Mouse (Mus musculus) right cerebral cortex, adult 18-20 months (tissue): Measurements from ENCODE around the gene Gm6169.
"Not testable (repeated sequence)": the region's sequence is repeated elsewhere in the genome, so short reads cannot be mapped to it uniquely, and the experiment has no call there.

Experiments
- DNase-seq: peaks from one replicate; pipeline ENCODE4 v3.0.0; 2022; ENCODE audit warnings: mixed read lengths

Gene Gm6169

DNA sequence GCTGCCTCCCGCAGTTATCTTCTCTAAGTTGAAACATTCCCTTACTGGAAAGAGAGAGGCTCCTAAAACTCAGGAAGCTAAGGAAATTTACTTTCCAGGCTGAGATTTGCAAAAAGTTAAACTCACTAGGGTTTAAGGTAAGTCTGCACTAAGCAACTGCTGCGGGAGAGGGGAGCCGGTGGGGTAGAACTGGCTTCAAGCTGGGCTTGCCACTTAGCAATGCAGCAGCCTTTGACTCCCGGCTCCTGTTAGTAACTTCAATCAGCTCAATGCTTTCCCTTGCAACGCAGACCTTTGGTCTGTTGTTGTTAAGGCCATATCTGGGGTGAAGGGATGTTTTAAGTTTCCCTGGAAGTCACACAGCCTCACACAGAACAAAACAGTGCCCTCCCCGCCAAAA is 31.3 kb downstream of the Gm6169 start:
- DNase-seq = no peak

DNA sequence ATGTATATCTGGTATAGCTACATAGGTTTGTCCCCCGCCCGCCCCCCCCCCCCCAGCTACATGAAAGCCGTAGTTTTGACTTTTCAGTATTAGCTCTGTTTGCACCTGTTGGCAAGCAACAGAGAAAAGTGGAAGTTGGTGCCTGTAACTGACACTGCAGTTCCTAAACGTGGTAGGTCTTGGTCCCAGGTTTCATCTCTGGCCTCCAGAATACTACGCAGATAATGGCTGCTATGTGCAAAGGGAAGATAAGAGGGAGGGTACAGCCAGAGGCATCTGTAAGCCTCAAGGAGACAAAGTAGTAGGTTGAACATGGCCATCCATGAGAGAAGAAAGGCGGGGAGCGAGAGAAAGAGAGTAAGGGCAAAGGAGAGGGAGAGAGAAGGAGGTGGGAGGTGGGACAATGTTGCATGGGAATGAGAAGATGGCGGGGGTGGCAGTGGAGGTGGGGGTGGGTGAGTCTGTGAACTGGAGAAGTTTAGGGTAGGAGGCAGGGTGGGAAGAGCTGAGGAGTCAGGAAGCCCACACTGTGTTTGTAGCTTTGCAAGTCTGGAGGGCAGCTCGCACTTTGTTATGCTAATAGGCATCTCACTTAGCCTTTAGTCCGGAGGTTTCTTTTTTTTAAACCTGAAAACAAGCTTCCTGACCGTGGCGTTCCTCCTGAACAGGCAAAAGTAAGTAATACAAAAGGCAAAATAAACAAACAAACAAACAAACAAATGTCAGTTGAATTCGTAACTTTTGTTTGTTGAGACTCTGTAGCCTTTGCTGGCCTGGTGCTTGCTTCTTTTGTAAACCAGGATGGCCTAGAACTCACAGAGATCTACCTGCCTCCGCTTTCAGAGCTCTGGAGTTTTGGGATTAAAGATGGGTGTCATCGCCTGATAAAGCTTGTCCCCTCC is 32.1 kb downstream of the Gm6169 start, which contains the start of gene Fam169a:
Gene Fam169a (plus strand): TSS at position 638 of the 902 bp plus-strand sequence.
- no peak for DNase-seq

DNA sequence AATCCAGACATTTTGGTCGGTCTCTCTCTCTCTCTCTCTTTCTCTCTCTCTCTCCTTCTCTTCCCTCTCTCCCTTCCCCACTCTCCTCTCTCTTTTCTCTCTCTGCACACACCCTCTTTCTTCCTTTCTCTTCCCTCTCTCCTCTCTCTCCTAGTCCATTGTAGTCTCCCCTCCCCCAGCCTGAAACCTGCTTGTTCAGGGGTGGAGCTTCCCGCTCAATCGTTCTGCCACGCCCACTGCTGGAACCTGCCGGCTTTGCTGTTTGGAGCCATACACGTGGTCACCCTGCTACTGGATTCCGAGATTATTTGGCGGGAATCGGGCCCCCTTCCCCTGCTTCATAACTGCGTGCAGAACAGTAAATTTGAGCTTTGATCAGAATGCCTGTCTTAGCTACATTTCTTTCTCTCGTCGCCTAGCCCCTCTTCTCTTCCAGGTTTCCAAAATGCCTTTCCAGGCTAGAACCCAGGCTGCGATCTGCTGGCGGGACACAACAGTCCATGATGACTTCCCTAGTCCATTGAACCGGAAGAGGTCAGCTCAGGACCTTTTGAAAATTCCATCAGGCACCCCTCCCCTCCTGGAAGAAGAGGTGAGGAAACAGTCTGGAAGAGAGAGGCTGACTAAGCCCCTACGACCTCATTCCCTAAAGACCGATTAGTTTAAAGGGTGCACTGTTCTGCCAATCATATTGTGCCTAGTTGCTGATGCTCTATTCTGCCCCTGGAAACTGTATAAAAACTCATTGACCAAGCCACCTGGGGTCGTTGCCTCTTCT is 34.0 kb downstream of the Gm6169 start:
- not testable (repeated sequence) for DNase-seq

DNA sequence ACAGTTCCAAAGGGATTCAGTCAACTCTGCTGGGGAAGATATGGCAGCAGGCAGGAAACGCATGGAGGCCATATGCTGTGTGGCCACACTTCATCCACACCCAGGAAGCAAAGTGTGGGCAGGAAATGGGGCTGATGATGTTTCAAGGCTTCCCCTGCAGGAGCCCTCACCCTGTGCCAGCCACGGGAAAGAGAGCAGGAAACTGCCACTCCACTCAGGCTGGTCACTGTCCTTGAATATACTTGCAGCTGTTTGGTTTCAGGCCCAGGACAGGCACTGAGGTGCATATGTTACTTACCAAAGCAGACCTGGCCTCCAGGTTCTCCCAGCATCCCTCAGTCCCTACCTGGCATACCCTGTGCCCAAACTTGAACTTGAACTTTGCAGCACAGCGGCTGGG is 34.6 kb downstream of the Gm6169 start:
- DNase-seq = no peak

DNA sequence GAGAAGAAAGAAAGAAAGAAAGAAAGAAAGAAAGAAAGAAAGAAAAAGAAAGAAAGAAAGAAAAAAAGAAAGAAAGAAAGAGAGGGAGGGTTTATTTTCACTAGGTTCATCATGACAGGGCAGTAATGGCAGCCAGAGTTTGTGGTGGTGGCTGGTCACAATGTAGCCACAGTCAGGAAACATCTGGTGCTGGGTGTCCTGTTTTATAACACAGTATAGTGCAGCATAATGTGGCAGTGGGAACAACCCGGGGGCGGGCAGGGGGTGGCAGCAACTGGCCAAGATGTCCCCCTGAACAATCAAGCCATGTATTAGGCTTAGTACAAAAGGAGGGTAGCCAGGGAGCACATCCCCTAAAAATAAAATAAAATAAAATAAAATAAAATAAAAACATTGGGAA is 35.6 kb downstream of the Gm6169 start:
- no peak for DNase-seq

DNA sequence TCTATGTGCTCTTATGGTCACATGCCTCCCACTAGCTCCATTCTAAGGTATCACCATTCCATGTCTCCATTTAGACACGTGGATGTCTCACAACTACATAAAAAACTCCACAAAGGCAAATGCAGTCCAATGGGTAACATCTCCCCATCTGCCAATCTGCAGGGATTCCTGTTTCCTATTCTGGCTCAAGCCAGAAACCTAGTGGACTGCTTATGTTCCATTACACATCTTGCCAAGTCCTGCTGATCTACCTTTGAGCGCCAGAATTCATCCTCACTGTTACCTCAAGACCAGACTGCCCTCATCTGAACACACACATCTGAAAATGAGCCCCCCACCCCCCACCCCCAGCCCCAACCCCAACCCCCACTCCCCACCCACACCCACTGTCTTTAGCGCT is 36.9 kb downstream of the Gm6169 start:
- DNase-seq = no peak

DNA sequence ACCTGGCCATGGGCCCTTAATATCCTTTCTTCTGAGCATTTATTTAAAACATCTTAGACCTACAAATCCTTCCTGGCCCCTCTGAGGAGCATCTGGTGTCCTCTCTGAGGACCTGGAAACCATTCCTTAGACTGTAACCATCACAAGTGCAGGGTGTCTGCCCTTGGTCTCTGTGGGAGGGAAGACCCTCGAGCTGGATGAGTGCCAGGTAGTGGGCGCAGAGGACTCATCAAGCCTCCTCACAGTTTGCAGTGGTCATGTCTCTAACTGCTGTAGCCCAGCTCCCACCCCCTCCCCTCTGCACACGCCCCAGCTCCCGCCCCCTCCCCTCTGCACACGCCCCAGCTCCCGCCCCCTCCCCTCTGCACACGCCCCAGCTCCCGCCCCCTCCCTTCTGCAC is 38.7 kb downstream of the Gm6169 start:
- no peak for DNase-seq

DNA sequence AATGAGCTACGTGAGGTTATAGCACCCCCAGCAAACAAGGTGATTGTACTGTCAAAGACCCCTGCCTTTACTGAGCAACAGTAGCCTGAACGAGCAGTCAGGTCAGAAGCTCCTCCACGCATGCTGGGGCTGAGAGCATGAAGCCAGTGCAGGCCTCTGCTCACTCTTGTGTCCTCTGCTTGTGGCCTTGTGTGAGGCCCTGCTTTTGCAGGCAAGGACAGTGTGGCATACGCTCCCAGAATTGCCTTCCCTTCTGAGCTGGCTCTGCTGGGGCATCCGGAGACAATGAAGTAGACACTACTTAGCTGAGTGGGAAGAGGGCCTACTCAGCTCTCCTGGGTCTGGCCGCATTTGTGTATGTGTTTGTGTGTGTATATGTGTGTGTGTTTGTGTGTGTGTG is 39.3 kb downstream of the Gm6169 start:
- DNase-seq = no peak

DNA sequence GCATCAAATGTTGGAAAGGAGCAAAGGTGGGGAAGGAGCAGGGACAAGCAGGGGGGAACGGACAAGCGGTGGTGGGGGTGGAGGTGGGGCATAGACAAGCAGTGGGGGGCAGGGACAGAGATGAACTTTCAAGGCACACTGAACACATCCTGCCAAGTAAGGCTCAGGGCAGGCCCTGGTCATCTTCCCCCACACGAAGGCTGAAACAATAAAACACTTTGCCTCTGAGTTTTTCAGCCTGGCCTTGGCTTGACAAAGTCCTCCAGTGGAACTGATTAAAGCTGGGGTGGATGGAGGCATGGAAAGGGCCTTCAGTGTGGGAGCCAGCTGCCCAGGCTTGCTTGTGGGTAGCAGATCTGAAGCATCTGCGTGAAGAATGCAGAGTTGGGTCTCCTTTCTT is 41.2 kb downstream of the Gm6169 start:
- DNase-seq = no peak

DNA sequence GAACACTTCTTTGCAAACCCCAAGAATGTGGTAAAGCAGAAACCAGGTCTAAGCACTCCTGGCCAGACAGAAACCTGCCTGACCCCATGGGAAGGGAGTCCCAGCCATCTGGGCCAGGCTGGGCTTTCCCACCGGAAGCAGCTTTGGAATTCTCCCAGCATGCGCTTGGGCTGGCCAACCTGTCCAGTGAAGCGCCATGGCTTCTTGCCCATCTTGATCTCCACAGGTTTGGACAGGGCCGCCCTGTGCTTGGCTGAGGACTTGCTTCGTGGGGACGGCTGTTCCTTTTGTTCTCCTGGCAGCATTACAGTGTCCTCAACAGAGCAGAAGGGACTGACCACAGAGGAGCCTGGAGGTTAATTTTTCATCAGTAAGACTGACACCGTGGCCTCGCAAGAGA is 45.2 kb downstream of the Gm6169 start:
- DNase-seq = no peak

DNA sequence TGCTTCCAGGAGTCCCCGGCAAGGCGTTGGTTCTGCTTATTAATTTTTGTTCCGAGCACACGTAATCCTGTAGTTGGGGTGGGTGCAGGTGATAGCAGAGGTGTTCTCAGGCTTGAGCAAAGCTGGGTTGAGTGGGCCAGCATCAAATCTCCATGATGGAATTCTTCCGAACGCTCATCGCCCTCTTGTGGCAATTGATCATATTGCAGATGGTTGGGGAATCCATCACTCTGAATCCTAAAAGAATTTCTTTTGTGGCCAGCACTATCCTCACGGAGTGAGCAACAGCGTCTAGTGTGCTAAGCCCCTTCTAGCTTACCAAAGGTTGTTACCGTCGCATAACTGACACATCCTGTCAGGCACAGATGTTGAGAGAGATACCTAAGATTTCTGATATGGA is 46.4 kb downstream of the Gm6169 start:
- DNase-seq = peak; percentile 77

DNA sequence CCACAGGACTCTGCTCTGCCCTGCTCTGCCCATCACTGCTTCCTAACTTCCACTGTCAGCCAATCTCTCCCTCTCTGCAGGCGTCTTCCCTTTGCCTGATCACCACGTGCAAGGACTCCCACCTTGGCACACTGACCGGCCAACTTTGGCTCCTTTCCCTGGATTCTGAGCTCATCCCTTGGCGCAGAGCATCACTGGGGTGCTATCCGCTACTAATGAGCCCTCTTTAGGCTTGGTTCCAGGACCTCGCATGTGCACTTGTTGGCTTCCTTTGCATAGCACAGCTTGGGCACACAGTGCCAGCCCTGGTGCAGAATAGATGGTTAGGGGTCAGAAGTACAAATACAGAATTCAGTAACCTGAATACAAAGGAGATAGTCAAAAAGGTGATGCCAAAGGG is 47.9 kb downstream of the Gm6169 start:
- DNase-seq = peak; percentile 4
